Mouse (Mus musculus) MEL-GATA-1-ER (cell line): ENCODE data around the gene Papln.

Source experiments
- DNase-seq: peaks from one replicate; pipeline ENCODE4 v3.0.0-alpha.2; 2012; ENCODE audit warnings: low read depth; ENCODE audit errors: extremely low read depth

Papln gene

GRCm38 (mm10) chr12:83767833-83768232 lies 4.4 kb downstream of the Papln start:
- no peak for DNase-seq

DNA sequence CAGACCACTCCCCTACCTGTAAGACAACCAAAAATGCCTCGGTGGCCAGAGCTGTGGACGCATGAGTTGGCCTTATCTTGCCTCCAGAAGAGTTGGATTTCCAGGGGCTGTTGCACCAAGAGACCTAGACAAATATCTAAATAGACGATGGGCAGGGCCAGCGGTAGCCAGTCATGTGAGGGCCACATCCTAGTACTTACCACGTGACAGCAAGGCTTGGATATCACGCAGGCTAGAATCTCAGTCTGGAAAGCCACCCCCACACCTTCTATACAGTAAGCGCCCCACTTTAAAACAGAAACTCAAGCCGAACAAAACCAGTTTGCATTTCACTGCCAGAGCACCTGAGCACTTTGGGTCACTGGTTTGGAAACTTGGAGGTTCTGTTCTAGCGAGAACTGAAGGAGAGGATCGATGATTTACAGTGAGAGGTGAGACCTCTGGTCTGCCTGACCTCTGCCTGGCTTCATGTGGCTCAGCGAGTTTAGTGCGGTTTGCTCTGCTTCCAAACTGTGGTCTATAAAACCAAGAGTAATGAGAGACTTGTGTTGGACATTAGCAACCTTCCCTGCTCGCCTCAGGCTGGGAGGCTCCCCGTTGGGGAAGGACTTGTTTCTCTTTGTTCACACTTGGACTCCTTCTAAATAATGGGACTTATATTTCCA lies 4.9 kb downstream of the Papln start:
- DNase-seq: no peak

- peak; percentile 33 for DNase-seq
Measured at GRCm38 (mm10) chr12:83770418-83771256, 7.2 kb downstream of the Papln start.

GRCm38 (mm10) chr12:83775621-83776020 lies 12.2 kb downstream of the Papln start:
- no peak for DNase-seq

DNA sequence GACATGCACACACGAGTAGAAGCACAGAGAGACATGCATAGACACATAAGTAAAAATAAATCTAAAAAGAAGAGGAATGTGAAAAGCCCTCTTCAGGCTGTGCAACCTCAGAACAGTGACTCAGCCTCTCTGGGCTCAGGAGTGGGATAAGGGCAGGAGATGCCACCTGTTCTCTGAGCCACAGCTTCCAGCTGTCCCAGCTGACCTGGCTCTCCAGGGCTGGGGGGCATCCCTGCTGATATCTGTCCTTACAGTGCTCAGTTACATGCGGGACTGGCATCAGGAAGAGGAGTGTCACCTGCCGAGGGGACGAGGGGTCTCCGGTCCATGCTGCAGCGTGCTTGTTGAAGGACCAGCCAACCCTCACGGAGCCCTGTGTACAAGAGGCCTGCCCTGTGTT lies 13.3 kb downstream of the Papln start:
- DNase-seq: no peak

DNA sequence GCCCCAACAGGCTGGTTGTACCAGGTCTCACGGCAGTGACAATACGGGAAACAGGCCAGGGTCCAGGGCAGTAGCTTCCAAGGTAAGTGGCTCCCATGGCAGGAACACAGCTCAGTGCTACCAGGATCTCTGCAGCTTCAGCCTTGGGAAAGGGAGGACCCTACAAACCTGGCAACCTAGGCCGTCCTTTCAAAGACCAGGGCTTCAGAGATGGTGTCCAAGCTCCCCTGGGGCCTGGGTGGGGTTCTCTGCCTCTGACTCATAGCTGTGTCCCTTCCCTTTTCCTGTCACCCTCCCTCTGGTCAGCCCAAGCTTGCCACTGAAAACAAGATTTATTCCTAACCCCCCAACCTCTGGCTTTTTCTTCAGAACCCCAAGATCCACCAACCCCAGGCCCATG lies 16.7 kb downstream of the Papln start:
- no peak for DNase-seq

DNA sequence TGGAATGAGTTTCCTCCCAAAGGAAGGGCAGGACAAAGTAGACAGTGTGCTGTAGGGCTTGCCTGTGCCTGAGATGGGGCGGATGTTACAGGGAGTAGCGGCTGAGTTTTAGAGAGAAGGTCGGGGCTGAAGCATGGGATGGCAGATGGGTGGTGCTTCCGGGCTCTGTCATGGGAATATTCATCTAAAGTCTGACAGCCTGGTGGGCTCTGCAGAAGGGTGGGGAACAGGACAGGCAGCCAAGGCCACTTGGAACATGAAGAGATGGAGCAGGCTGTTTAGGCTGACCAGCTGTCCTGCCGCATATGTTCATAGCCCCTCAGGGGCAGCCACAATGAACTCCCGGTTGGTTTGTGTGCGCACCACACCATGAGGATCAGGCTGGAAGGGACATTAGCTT lies 17.8 kb downstream of the Papln start:
- no peak for DNase-seq

DNA sequence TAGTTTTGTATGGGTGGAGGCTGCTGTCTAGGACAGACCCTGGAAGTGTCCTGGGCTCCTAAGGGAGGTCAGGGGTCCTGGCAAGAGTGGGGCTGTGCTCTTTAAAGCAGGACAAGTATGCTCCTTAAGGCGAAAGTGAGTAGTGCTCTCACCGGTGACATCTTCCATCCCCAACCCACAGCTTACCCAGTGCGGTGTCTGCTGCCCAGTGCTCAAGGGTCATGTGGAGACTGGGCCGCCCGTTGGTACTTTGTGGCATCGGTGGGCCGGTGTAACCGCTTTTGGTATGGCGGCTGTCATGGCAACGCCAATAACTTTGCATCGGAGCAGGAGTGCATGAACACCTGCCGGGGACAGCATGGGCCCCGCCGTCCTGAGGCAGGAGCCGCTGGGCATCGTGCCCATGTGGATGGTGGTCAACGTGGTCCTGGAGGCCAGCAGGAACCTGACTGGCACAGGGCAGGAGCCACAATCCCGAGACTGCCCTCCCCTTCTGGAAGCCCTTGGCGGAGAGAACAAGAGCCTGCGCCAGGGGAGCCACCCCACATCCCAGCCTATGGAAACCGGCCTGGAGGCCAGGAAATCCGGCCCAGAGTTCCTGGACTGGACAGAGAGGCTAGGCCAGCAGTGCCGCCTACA lies 18.3 kb downstream of the Papln start:
- DNase-seq: no peak

DNA sequence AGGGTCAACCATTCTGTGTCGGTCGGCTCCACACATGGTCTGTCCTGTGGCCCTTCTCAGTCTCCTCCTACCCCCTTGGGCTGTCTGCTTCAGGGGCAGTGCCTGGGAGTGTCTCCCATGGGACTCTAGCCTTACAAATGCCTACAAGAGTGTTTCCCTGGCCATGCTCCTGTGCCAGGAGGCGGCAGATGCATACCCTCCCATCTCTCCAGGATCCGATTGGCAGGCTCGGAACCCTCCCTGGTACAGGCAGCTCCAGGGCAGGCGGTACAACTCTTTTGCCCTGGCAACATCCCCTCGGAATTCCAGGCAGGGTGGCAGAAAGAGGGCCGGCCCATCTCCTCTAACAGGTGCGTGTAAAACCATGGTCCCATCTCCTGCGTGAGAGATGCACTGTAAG lies 19.2 kb downstream of the Papln start:
- no peak for DNase-seq

DNA sequence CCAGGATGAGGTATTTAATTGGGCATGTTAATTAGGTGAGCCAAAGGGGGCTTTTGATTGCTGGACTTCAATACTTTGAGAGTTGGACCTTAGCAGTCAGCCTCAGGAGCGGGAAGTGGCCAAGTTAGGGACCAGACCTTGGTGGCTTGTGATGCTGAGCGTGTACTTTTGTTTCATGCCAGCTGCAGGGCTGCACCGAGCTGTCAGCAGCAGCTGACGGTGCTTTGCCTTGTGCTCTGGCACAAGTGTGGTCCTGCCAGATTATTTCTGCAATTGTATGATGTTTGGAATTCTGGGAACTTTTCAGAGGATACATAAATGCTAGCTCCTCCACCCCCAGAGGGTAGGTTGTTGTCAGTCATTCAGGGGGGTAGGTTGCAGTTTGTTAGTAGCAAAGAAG lies 21.9 kb downstream of the Papln start:
- DNase-seq: no peak

- DNase-seq: no peak
Measured at GRCm38 (mm10) chr12:83789051-83789780, 25.8 kb downstream of the Papln start.

- no peak for DNase-seq
Measured at GRCm38 (mm10) chr12:83789781-83790140, 26.3 kb downstream of the Papln start.

GRCm38 (mm10) chr12:83790749-83791148 lies 27.3 kb downstream of the Papln start:
- no peak for DNase-seq

DNA sequence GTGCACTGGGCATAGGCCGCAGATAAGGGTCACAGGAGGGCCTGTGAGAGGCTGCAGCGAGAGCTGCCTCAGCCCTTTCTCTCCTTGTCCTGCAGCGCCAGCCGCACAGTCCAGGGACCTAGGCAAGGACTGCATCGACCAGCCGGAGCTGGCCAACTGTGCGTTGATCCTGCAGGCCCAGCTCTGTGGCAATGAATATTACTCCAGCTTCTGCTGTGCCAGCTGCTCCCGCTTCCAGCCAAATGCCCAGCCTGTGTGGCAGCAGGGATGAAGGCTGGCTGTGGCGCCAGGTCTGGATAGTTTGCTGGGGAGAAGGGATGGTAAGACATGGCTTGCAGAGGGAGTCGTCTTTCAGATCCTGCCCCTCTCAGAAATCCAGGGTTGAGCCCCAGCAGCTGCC lies 28.3 kb downstream of the Papln start:
- DNase-seq: no peak

- DNase-seq: no peak
Measured at GRCm38 (mm10) chr12:83792706-83793410, 29.4 kb downstream of the Papln start.

DNA sequence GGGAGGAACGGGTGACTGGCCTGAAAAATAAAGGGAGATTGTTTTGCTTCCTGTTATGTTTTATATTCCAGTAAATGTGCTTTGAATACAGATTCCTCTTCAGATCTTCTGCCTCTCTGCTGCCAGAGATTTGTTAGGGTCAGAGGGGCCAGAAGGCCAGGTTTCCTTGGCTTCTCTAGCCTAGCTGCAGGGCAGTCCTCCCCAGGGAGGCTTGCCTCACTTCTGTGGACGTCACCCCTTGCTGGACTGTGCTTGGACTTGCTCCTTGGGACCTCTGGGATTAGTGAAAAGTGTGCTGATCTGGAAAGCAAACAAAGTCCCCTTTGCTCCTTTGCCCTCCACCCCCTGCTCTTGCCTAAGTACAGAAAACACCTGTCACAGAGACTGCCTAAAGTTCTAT lies 31.6 kb downstream of the Papln start:
- no peak for DNase-seq

- DNase-seq: no peak
Measured at GRCm38 (mm10) chr12:83795586-83795985, 32.2 kb downstream of the Papln start.

DNA sequence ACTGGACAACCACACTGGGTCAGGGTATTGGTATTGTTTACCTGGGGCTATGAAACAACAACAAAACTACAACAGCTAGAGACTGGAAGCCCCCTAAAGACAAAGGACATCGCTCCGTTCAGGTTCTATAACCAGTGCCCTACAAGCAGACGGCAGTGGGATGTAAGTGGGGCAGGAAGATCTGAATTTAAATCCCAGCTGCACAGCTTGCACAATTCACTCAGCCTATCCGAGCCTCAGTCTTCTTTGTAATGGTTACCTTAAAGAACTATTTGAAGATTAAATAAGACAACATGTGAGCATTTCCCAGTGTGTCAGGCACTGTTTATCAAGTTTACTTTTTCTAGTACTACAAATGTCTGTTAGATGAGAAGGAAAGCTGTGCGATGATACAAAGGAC lies 34.9 kb downstream of the Papln start:
- DNase-seq: no peak

DNA sequence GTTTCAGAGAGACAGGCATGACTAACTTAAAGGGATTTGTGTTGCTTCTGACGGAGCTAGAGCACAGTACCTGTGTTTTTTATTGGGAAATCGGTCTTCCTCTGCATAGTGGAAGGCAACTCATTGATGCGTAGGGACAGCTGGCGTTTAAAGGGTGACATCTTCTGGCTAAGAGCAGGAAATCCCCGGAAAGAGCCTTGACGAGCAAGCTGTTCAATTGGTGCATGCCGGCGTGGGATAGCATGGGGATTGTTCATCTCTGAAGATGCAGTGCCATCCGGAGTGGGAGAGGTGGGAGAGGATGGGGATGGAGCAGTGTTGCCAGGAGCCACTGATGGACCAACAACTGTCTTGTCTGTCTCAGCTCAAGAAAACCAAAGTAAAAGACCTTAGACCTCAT lies 37.5 kb downstream of the Papln start:
- DNase-seq: no peak

DNA sequence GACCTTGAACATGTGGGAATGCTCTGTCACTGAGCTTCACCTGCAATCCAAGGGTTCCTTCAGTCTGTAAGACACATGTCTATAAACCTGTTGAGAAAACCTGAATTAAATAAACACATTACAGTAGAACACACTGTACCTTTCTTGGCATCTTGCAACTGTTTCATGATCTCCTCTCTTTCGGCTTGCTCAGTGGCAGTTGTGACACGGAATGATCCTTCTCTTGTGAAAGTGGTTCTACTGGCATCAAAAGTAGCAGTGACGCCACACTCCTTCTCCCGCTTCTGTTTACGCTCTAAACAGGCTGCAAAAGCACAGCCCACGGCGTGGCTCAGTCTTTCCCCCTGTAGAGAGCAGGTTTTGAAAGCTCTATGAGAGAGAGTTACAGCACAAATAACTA lies 40.2 kb downstream of the Papln start:
- DNase-seq: no peak

DNA sequence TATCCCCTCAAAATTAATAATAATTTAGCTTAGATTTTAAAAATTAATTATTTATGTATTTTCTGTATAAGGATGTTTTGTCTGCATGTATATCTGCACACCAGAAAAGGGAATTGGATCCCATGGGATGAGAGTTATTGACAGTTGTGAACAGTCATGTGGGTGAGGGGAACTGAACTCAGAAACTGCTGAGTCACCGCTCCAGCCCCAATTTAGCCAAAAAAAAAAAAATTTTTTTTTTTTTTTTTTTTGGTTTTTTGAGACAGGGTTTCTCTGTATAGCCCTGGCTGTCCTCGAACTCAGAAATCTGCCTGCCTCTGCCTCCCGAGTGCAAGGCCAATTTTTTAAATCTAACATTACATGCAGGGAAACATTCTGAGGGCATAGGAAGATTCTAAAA lies 48.5 kb downstream of the Papln start:
- peak; percentile 3 for DNase-seq
